Mouse (Mus musculus) forebrain, embryonic 11.5 days (tissue): ENCODE data around the gene Ppip5k1. TPM values are rescaled to one million over a fixed set of nuclear protein-coding genes. Genes with fewer than 3 reads are reported as not detected.

ENCODE experiments used
- ATAC-seq: fragments of 200-750 bp; cut with Nextera tagmentation; replicated peaks from 2 replicates; pipeline ENCODE4 v1.8.0; 2017; ENCODE audit warnings: moderate TSS enrichment; ENCODE audit not compliant: low FRiP score
- DNase-seq: peaks from one replicate; pipeline ENCODE4 v3.0.0-alpha.2; 2017; ENCODE audit warnings: low spot score
- H3K27ac ChIP-seq: fragments of 300-500 bp; sonication (generic); 2 replicates; pipeline ENCODE4 v1.5.1; 2014; ENCODE audit warnings: low read depth, low read length
- H3K27me3 ChIP-seq: fragments of 300-500 bp; sonication (generic); 2 replicates; pipeline ENCODE4 v1.6.1; 2014; ENCODE audit warnings: mild to moderate bottlenecking, low read length, mixed read lengths; ENCODE audit not compliant: control insufficient read depth, insufficient read depth
- H3K36me3 ChIP-seq: fragments of 300-500 bp; sonication (generic); 2 replicates; pipeline ENCODE4 v1.6.1; 2014; ENCODE audit warnings: mild to moderate bottlenecking, low read length, moderate library complexity, mixed read lengths; ENCODE audit not compliant: control insufficient read depth, insufficient read depth
- H3K4me1 ChIP-seq: fragments of 300-500 bp; sonication (generic); replicated peaks from 2 replicates; pipeline ENCODE4 v1.6.1; 2014; ENCODE audit warnings: low read length, mixed read lengths; ENCODE audit not compliant: control insufficient read depth, insufficient read depth
- H3K4me2 ChIP-seq: fragments of 300-500 bp; sonication (generic); 2 replicates; pipeline ENCODE4 v1.6.1; 2014; ENCODE audit warnings: low read depth, mild to moderate bottlenecking, low read length, moderate library complexity, mixed read lengths; ENCODE audit not compliant: severe bottlenecking
- H3K4me3 ChIP-seq: fragments of 300-500 bp; sonication (generic); 2 replicates; pipeline ENCODE4 v1.5.1; 2014; ENCODE audit warnings: low read depth, low read length
- H3K9ac ChIP-seq: fragments of 300-500 bp; sonication (generic); 2 replicates; pipeline ENCODE4 v1.6.1; 2014; ENCODE audit warnings: low read length
- H3K9me3 ChIP-seq: fragments of 300-500 bp; sonication (generic); 2 replicates; pipeline ENCODE4 v1.6.1; 2016; ENCODE audit warnings: low read length, mixed read lengths; ENCODE audit not compliant: control insufficient read depth
- WGBS: fragments of 180-500 bp; shearing (Covaris S2); extraction: QIAGEN DNeasy Blood & Tissue Kit; methylation state at CpG from one replicate; pipeline ENCODE4 v1.1.7; 2014; 5-methylcytosine and 5-hydroxymethylcytosine counted together
- polyA plus RNA-seq: library from polyadenylated mRNA; unstranded; fragments of >200 nt; fragmentation: Nextera tagmentation; extraction: Ambion mirVana; gene quantifications from 2 replicates; pipeline ENCODE4 v1.2.1, GENCODE M21; 2014

The Ppip5k1 gene
- polyA plus RNA-seq, 1 experiment from 2014 or later = 11.7 TPM

DNA sequence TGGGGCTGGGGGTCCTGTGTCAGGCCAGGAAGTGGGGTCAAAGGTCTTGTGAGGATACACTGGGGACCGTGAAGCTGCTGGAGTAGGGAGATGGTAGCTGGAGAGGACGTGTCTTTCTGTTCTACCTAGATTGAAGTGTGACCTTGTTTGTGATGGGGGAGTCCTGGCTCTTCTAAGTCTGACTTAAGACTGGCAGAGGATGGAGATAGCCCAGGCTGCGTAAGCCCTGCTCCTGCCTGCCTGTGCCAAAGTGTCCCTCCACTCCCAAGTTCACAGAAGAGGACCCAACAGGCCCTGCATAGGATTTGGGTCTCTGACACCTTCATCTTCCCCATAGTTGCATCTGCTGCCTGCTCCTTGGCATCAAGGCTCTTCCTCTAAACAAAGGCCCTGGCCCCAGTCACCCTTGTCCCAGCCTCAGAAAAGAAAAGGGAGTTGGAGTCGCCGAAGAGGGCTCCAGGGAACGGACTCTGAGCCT lies 58.4 kb downstream of the Ppip5k1 start:
- Histone ChIP-seq H3K27ac (peak overlapping the region; percentile 72; the same call in 1 of the 2 replicates), H3K4me1 (peaks cover 34% of the 10 kb centered on the region), H3K4me3 (peak overlapping the region; percentile 39), H3K9me3 (no peaks in the 10 kb centered on the region), H3K36me3 (no peaks in the 10 kb centered on the region; the same call in 1 of the 2 replicates), H3K4me2 (peak overlapping the region; percentile 62), H3K27me3 (peaks cover 2% of the 10 kb centered on the region; the same call in 1 of the 2 replicates), H3K9ac (peak overlapping the region; percentile 37; the same call in 1 of the 2 replicates)
- WGBS = 10% methylated on average over 6 of the region's 6 CpGs
- no peak for DNase-seq
- no peak for ATAC-seq

DNA sequence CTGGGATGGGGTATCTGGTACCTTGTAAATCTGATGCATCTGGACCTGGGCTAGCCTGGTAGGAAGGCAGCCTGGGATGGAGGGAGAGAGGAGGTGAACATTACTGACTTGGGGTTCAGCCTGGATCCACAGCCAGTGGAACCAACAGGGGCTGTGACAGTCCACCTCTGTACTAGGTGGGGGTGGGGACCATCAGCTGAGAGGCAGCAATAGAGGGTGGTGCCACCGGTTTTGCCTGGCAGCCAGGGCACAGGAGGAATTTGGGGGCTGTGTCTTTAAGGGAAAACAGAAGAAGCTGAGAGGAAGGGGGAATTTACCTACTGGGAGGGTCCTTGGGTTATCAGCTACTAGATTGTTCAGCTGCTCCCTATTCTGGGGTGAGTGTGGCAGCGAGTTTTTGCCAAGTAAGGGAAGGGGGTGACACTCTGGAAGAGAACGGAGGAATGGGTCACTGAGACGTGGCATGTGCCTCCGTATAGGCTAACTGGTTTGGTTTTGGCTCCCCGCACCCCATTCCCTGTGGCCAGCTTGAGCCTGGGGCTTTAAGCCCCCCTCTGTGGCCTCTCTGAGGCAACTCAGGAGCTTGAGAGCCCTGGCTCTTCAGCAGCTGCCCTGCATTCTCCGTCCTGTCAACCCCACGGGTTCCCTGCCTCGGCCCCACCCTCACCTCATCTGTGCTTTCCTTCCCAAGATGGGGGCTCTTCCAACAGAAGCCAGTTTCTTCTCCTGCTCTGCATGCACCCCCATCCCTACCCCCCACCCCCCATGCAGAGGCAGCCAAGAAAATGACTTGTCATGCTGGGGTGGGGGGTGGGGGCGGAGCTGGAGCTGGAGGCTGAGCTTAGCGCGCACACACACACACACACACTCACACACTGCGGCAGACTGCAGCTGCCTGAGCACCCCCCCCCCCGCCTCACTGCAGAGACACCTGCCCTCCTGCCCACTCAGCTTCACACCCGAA lies 59.3 kb downstream of the Ppip5k1 start:
- Histone ChIP-seq H3K4me1 (peaks cover 34% of the 10 kb centered on the region), H3K27ac (peak overlapping the region; percentile 72), H3K9me3 (no peaks in the 10 kb centered on the region), H3K9ac (peak overlapping the region; percentile 50), H3K4me3 (peak overlapping the region; percentile 39), H3K36me3 (no peaks in the 10 kb centered on the region; the same call in 1 of the 2 replicates), H3K27me3 (peaks cover 2% of the 10 kb centered on the region; the same call in 1 of the 2 replicates), H3K4me2 (peak overlapping the region; percentile 62)
- 3% methylated on average over 15 of the region's 15 CpGs for WGBS
- DNase-seq (peak; percentile 64), ATAC-seq (peak; percentile 52)

DNA sequence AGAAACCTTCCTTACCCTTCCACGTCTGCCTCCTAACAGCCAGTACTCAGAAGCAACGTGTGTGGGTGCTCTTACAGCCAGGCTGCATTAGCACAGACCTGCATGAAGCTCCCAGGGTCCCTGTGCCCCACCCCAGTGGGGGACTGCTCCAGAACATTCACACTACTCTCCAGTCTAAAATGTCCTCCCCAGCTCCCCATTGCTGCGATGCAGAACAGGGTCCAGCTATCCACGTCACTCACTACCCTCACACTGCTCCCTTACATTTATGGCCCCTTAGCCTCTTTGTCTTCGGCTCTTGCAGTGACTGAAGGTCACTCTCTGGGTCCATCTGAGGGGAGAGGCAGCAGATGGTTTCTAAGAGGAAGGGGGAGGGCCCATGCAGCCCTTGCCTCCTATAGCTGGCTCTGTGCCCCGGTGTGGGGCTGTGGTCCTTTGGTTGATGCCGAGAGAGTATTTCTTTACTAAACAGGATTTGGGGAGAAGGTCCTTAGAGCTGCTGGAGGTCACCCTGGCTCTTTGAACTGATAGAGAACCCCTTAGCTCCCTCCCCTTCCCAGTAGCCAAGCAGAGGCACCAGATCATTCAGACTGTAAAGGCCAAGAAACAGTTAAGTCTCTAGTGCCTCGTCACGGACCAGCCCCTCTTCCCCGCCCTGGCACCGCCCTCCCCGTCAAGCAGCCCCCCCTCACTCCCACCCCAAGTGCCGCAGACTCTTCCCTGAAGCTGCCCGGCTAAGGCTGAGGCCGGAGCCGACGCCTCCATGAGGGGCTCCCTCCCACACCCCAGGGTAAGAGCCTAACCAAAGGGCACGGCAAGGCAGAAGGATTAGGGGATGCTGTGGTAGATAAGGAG lies 60.2 kb downstream of the Ppip5k1 start:
- Histone ChIP-seq H3K36me3 (no peaks in the 10 kb centered on the region), H3K9ac (peak overlapping the region; percentile 50), H3K27ac (peak overlapping the region; percentile 72), H3K4me3 (peak overlapping the region; percentile 39), H3K4me2 (peak overlapping the region; percentile 62), H3K4me1 (peaks cover 41% of the 10 kb centered on the region), H3K27me3 (peaks cover 2% of the 10 kb centered on the region; the same call in 1 of the 2 replicates), H3K9me3 (no peaks in the 10 kb centered on the region)
- WGBS = 2% methylated on average over 18 of the region's 18 CpGs
- peak; percentile 74 for ATAC-seq
- peak; percentile 78 for DNase-seq

DNA sequence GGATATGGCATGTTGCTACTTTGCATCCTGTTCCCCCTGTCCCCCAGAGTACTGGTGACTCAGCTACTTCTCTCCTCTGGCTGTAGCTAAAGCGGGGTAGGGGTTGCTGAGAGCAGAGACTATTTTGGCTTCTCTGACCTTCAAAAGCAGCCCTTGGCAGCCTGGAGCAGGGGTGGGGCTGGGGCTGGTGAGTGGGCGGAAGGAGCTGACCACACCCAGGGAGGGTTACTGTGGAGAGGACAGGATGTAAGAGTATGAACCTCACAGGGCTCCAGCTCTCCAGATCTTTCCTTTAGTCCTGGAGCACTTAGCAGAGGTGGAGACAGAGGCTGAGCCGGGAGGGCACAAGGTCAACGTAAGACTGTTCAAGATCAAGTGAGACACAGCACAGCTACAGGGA lies 61.0 kb downstream of the Ppip5k1 start:
- peaks cover 43% of the 10 kb centered on the region for H3K4me1 ChIP-seq
- no peaks in the 10 kb centered on the region for H3K36me3 ChIP-seq
- DNase-seq (no peak), ATAC-seq (no peak)
- peaks cover 2% of the 10 kb centered on the region; the same call in 1 of the 2 replicates for H3K27me3 ChIP-seq
- 39% methylated on average over 4 of the region's 4 CpGs for WGBS
- peak overlapping the region; percentile 72 for H3K27ac ChIP-seq
- 0 out of 2 replicates have a peak overlapping the region, but pooled peaks have one; percentile 39 for H3K4me3 ChIP-seq
- peak overlapping the region; percentile 62 for H3K4me2 ChIP-seq
- no peaks in the 10 kb centered on the region for H3K9me3 ChIP-seq
- H3K9ac ChIP-seq = no peak overlapping the region; the same call in 1 of the 2 replicates

DNA sequence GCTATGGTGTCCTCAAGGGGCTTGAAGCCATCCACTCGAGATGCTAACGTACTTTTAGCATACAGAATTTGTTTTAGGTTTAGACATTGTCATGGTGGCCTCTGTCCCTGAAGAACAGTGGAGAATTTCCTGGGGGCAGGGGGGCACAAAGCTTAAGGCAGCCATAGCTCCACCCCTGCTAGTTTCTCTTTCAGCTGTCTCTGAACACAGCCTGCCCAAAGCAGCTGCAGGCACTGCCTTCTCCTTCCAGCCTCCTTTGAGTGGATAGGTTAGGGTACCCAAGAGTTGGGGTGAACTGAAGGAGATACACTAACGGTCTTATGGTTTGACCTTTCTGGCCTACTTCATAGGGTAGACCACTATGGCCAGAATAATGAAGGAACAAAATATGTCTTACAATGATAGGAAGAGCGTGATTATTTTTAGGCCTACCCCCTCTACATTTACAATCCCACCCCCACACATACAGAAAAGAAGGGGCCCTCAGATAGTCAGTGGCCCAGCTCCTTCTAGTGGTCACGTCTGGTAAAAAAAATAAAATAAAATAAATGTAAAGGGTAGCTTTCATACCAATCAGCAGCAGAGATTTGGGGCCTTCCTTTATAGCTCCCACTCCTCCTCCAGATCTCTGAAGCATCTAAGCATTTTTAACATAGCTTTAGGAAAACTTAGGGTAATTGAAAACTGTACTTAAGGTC lies 62.7 kb downstream of the Ppip5k1 start:
- no peak overlapping the region for H3K4me3 ChIP-seq
- H3K9ac ChIP-seq = no peak overlapping the region
- no peaks in the 10 kb centered on the region for H3K36me3 ChIP-seq
- H3K4me2 ChIP-seq = no peak overlapping the region
- no peak overlapping the region for H3K27ac ChIP-seq
- 71% methylated on average over 5 of the region's 5 CpGs for WGBS
- H3K4me1 ChIP-seq = peaks cover 42% of the 10 kb centered on the region
- peaks cover 2% of the 10 kb centered on the region; the same call in 1 of the 2 replicates for H3K27me3 ChIP-seq
- ATAC-seq (no peak), DNase-seq (no peak)
- H3K9me3 ChIP-seq = no peaks in the 10 kb centered on the region

DNA sequence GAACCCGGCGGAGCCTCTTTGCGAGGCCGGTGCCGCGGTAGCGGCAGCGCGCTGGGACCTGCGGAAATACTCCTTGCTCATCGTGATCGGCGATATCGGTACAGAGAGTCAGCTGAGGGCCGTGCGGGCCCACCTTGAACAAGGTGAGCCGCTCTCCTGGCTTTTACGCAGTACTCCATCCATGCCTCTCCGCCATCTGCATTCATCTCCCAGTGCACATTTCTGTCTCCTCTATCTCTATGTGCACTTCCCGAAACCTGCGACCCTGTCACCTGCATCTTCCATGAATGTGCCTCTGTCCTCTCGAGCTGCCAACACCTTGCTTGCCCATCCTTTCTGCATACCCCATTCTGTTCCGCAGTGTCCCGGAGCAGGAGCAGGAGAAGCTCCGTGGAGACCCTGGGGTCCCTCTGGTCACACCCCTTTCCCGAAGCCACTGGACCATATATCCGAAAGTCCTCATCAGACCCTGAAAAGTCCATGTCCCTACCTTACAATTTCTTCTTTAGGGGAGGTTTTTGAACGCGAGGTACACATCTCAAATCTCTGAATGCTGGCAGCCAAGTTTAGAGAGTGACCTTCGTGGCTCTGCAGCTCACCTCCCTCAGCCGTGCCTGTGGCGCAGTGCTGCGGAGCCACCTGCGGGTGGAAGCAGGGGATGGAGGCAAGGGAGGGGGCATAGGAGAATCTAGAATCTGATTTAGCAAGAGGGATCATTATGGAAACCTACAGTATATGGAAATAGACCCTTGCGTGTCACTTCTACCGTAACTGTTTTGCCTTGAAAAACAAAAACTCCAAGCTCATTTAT lies 65.3 kb downstream of the Ppip5k1 start:
- ATAC-seq = peak; percentile 57
- WGBS = 4% methylated on average over 36 of the region's 36 CpGs
- H3K27me3 ChIP-seq = no peaks in the 10 kb centered on the region; the same call in 1 of the 2 replicates
- peak overlapping the region; percentile 59 for H3K4me3 ChIP-seq
- no peak overlapping the region for H3K27ac ChIP-seq
- H3K4me2 ChIP-seq = peak overlapping the region; percentile 74
- no peaks in the 10 kb centered on the region for H3K9me3 ChIP-seq
- H3K36me3 ChIP-seq = no peaks in the 10 kb centered on the region
- peaks cover 20% of the 10 kb centered on the region for H3K4me1 ChIP-seq
- peak; percentile 63 for DNase-seq
- peak overlapping the region; percentile 46 for H3K9ac ChIP-seq

DNA sequence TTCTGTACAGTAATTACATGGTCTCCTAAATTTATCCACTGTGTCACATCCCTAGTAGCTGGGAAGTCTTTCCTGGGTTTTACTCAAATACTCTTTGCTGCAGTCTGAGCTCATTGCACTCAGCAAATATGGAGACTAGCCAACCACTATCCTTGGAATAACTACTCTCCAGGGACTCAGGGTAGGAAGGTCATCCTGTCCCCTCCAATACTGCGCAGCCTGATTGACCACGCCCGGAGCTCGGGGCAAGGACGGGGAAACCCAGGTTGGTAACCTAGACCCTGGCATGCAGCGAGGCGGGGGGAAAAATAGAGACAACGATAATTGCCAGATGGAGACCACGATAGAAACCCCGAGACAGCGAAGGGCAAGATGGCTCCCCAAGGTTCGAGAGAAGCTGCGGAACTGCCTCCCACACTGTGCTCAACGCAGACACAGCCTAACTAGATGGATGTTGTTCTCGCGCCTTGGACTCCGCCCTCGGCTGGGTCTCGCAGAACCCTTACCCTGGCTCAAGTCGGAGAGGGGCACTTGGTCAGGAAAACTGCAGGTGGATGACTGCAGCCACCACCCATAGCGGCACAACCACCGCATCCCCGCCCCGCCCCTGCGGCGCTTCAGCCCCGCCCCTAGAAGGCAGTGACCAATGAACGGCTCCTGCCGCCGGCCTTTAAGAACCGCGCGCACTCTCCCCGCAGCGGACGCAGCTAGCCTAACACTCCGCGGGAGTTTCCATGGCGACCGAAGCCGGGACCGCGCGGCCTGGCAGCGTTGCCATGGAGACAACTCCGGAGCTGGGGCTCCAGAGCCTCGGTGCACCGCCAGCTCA lies 66.1 kb downstream of the Ppip5k1 start, which contains the start of gene Map1a:
Gene Map1a (plus strand): TSS at position 700 of the 829 bp plus-strand sequence.
- WGBS = under 1% methylated on average over 46 of the region's 48 CpGs
- Histone ChIP-seq H3K27ac (peak within 1 kb of the TSS; percentile 31; the same call in 1 of the 2 replicates), H3K4me3 (peak within 1 kb of the TSS; percentile 59), H3K36me3 (no peaks in the 10 kb centered on the region), H3K27me3 (no peaks in the 10 kb centered on the region; the same call in 1 of the 2 replicates), H3K4me1 (peaks cover 13% of the 10 kb centered on the region), H3K9me3 (no peaks in the 10 kb centered on the region), H3K9ac (peak within 1 kb of the TSS; percentile 66), H3K4me2 (peak within 1 kb of the TSS; percentile 74)
- ATAC-seq (peak; percentile 99), DNase-seq (peak; percentile 99)
